Mouse (Mus musculus): ENCODE results near the gene Ddx4. TPM values are rescaled to one million over a fixed set of nuclear protein-coding genes. Genes with fewer than 3 reads are reported as not detected.

The Ddx4 gene
- polyA plus RNA-seq, 1 experiment from 2014 or later, result not detected

GRCm38 (mm10) chr13:112569606-112570005 is 82.7 kb downstream of the Ddx4 start:
- ATAC-seq, result no peak
- in situ Hi-C loops (cut with MboI; ENCODE audit: low pct_unique_long_range_greater_than_20kb), result no loop called here

GRCm38 (mm10) chr13:112560554-112561138 is 91.6 kb downstream of the Ddx4 start:
- ChIA-PET POLR2A (no interaction called here), CTCF (no interaction called here)
- in situ Hi-C loops (cut with MboI; ENCODE audit: low pct_unique_long_range_greater_than_20kb), result no loop called here
- TF ChIP-seq CTCF (IDR thresholded peaks at IDR 0.05), result no peak
- DNase-seq (ENCODE audit: low read depth, low spot score) (no peak), ATAC-seq (no peak)
- H3K27me3 ChIP-seq, result peaks cover 35% of the 10 kb centered on the region

More at GRCm38 (mm10) chr13:112569606-112570005, 82.7 kb downstream of the Ddx4 start:
- peaks cover 52% of the 10 kb centered on the region for H3K27me3 ChIP-seq
- POLR2A ChIA-PET, result no interaction called here
- no peak for TF ChIP-seq CTCF (IDR thresholded peaks at IDR 0.05)
- DNase-seq (ENCODE audit: low read depth, low spot score), result no peak
- CTCF ChIA-PET, result no interaction called here

GRCm38 (mm10) chr13:112556501-112556900 is 95.8 kb downstream of the Ddx4 start:
- CTCF ChIA-PET, result no interaction called here
- ATAC-seq, result no peak
- in situ Hi-C loops (cut with MboI; ENCODE audit: low pct_unique_long_range_greater_than_20kb), result no loop called here
- H3K27me3 ChIP-seq, result peaks cover 21% of the 10 kb centered on the region
- POLR2A ChIA-PET, result no interaction called here
- no peak for DNase-seq (ENCODE audit: low read depth, low spot score)
- no peak for TF ChIP-seq CTCF (IDR thresholded peaks at IDR 0.05)

GRCm38 (mm10) chr13:112553304-112553703 is 99.0 kb downstream of the Ddx4 start:
- TF ChIP-seq CTCF (IDR thresholded peaks at IDR 0.05), result no peak
- H3K27me3 ChIP-seq, result peaks cover 38% of the 10 kb centered on the region
- ChIA-PET POLR2A (no interaction called here), CTCF (no interaction called here)
- in situ Hi-C loops (cut with MboI; ENCODE audit: low pct_unique_long_range_greater_than_20kb), result no loop called here
- DNase-seq (ENCODE audit: low read depth, low spot score) (no peak), ATAC-seq (no peak)

GRCm38 (mm10) chr13:112551641-112552548 is 100.4 kb downstream of the Ddx4 start:
- in situ Hi-C loops (cut with MboI; ENCODE audit: low pct_unique_long_range_greater_than_20kb), result no loop called here
- H3K27me3 ChIP-seq, result peaks cover 43% of the 10 kb centered on the region
- ChIA-PET POLR2A (no interaction called here), CTCF (no interaction called here)
- ATAC-seq (no peak), DNase-seq (ENCODE audit: low read depth, low spot score) (no peak)
- no peak for TF ChIP-seq CTCF (IDR thresholded peaks at IDR 0.05)

Other genes starting within 250 kb of the Ddx4 start
- gene Il6st, start 188.4 kb downstream of the Ddx4 start, polyA plus RNA-seq (2021), result 125 TPM
- not detected for gene Il31ra, start 58.1 kb downstream of the Ddx4 start, polyA plus RNA-seq (2021)
- gene Slc38a9, start 8.3 kb upstream of the Ddx4 start, polyA plus RNA-seq (2021), result 5.4 TPM
- 27.3 TPM for gene Plpp1, start 148.3 kb upstream of the Ddx4 start, polyA plus RNA-seq (2021)